Mouse (Mus musculus): ENCODE data around the gene Nr1i3. TPM values are rescaled to one million over a fixed set of nuclear protein-coding genes. Genes with fewer than 3 reads are reported as not detected.

Gene Nr1i3
- total RNA-seq, 2 experiments from 2014 or later: 0.20 to 0.25 TPM

DNA sequence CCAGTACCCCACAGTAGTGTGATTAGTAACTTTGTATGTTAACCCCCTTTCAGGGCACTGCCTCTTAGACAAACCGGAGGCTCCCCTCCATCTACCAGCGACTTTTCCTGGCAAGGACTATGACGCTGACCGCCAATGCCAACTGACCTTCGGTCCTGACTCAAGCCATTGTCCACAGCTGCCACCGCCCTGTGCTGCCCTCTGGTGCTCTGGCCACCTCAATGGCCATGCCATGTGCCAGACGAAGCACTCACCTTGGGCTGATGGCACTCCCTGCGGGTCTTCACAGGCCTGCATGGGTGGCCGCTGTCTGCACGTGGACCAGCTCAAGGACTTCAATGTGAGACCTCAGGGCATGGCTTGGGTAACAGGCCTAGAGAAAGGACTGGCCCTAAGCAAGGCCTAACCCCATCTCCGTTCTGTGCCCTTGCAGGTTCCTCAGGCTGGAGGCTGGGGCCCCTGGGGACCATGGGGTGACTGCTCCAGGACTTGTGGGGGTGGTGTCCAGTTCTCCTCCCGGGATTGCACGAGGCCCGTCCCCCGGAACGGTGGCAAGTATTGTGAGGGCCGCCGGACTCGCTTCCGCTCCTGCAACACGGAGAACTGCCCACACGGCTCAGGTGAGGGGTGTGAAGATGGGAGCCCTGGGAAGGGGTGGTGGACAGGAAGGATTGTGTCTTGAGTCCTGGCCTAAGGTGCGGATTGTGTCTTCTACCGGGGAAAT, 42.5 kb downstream of the Nr1i3 start:
- no peak for DNase-seq

DNA sequence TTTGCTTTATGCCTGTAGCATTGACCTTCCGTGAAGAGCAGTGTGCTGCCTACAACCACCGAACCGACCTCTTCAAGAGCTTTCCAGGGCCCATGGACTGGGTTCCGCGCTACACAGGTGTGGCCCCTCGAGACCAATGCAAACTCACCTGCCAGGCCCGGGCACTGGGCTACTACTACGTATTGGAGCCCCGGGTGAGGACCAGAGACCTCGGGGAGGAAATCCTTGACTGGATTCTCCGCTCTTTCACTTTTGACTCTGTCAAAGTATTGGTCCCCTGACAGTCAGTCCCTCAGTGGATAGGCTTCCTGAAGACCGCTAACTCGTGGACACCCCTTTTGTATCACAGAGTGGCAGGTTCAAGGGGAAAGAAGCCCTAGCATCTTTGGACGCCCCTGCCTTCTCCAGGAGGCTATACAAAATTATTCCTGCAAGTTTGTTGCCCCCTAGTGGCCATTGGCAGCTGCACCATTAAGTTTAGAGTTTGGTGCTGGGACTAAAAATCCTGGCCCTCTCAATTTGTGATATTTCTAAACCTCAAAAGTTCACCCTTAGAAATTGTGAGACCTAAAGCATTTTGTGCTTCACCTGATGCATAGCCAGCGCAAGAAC, 43.3 kb downstream of the Nr1i3 start:
- peak; percentile 52 to 53 for DNase-seq

DNA sequence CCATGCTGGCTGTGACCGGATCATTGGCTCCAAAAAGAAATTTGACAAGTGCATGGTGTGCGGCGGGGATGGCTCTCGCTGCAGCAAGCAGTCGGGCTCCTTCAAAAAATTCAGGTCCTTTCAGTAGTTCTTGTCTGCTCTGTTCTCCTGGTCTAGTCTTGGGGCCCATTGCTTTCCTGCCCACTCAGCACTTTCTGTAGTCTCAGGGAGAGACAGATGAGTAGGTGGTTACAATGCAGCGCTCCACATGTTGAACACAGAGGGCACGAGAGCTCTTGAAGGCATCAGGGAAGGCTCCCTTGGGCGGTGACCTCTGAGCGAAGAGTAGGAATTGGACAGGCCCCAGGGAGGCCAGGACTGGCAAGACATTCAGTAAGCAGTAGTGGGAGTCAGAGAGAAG, 44.0 kb downstream of the Nr1i3 start:
- DNase-seq: no peak

DNA sequence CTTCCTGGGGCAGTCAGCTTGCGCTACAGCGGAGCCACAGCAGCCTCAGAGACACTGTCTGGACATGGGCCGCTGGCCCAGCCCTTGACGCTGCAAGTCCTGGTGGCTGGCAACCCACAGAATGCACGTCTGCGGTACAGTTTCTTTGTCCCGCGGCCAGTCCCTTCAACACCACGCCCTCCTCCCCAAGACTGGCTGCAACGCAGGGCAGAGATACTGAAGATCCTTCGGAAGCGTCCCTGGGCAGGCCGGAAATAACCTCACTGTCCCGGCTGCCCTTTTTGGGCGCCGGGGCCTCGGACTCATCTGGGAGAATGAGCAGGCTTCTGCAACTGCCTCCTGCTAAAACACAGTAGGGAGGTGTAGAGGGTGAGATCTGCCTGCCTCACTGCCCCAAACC, 45.2 kb downstream of the Nr1i3 start:
- no peak for DNase-seq

DNA sequence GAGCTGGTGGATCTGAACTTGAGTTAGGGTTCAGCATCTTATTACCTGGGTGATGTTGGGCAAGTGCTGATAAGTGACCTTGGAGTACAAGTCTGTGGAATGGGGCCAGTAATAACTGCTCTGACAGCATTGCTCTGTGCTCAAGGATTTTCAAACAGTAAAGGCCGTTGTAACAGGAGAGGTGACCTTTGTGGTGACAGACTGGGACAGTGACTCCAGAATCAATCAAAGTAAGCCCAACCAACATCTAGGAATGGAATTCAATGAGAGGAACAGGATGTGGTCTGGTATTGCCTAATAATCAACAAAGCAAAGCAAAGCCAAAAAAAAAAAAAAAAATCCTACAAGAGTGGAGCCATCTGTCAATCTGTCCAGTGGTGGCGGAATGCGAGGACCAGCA, 46.5 kb downstream of the Nr1i3 start:
- no peak for DNase-seq

DNA sequence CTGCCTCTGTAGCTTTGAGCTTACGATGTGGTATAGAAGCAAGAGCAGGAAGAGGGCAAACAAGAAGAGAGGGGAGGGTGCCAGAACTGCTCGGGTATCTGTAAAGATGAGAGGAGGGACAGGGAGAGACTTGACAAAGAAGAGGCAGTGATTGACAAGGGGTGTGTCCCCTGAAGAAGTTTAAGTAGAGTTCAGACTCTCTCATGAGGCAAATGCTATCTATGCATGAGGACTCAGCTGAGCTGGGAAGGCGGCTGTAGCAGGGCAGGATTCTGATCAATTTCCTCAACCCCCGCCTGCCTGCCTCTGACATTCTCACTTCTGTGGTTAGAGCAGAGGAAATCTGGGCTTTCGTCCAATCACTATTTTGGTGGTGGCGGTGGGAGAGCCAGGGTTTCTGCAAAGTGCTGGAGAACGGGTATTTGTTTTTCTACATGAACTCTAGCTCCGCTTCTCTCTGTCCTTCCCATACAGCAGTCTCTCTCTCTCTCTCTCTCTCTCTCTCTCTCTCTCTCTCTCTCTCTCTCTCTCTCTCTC, 48.9 kb downstream of the Nr1i3 start:
- DNase-seq: peak; percentile 85 to 86

DNA sequence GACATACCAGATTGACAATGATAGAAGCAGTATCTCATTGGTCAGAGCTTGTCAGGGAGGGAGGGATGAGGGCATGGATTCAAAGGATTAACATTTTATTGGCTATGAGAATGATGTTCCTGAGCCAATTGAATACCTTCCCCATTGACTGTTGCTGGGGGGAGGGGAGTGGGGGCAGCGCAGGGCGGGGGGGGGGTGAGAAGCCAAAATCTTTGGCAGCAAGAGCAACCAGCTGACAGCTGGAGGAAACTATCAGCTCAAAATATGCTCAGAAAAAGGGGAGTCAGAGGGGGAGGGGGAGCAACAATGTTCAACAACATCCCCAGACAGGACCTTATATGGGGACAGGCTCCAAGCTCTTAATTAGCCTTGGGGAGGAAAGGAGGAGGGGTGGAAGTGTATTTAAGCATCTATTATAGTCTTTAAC, 49.4 kb downstream of the Nr1i3 start:
- no peak for DNase-seq

DNA sequence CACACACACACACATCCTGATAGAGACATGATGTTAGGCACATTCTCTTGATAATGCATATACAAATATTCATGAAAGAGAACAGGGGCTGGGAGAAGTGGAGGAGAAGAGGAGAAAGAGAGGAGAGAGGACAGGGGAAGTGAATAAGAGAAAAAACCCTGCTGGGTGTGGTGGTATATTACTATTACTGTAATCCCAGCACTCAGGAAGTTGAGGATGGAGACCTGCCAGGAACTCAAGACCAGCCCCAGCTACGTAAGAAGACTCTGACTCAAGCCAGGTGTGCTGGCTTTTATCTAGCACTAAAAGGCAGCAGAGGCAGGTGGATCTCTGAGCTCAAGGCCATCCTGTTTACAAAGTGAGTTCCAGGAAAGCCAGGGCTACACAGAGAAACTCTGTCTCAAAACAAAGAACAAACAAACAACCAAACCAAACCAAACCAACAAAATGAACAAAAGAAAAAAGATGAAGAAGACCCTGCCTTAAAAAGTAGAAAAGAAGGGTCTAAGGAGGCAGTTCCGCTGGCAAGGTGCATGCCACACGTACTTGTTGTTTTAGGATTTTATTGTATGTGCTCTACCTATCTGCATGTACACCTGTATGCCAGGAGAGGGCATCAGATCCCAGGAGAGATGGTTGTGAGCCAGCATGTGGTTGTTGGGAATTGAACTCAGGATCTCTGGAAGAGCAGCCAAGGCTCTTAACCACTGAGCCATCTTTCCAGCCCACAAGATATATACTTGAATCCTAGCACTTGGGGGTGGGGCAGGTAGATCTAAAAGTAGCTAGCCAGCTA, 50.1 kb downstream of the Nr1i3 start:
- no peak for DNase-seq

DNA sequence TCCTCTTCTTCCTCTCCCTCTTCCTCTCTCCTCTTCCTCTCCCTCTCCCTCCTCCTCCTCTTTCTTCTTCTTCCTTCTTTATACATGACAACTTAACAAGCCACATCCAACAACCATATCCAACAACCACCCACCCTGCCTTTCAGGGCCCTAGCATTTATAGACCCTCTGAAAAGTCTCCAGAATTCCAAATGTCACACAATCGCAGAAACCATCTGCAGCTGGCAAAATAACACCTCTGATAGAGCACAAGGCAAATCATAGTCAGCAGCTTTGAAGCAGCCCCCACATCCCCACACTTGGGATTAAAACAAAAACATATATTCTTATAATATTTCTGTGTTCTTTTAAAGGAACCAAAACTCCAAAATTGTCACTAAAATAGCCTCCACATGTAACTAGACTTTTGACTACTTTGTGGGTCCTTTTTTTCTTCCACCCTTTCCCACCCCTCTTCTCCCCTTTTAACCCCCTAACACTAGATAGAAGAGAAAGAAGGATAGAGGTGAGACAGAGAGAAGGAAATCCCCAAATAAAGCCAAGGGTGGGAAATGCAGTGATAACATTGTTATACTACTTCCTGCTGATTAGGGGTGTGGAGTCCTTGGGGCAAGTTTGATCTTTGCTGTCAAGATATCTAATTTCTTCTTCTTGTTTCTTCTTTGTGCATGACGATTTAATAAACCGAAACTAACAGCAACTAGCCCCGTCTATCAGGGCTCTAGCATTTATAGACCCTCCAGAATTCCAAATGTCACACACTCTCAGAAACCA, 52.4 kb downstream of the Nr1i3 start:
- no peak for DNase-seq

DNA sequence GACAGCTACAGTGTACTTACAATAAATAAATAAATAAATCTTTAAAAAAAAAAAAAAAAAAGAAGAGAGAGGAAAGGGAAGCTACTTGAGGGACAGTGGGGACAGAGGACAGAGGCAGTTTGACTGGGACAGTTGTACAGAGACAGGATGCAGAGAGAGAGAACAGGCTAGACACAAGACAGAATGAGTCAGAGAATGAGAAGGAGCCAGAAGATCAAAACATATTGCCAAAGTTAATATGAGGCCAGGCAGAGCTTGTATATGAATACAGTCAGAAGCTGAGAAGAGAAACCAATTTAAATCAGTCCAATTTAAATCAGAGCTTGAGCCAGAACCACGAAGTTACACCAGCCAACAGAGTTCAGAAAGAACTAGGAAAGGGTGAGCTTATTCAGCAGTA, 54.6 kb downstream of the Nr1i3 start:
- DNase-seq: no peak

DNA sequence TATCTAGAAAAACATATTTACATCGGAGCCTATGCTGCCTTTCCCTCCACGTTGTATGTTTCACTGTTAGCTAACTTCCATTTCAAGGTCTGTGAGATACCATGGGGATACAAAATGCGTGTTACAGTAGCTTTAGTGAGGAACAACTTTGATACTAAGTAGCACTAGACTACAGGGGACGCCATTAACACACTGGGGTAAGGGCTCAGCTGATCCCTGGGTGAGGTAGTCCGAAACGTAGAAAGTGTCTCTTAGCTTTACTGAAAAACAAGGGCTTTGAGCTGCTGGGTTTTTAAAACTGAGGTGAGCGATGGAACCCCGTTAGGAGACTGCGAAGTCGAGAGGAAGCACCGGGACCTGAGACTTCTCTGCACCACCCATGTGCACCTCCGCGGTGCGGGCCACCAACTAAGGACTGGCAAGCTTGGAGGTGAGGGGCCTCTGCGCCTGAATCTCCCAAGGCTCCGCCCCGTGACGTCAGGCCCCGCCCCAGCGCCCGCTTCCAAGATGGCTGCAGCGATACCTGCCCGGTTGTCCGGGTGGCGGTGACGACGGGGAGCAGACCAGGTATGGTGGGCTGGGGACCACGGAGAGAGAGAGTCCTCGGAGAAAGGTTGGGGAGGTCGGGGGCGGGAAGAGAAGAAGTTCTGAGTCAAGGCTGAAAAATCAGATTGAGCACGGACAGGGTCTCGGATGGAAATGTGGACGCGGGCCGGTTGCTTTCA, 56.2 kb downstream of the Nr1i3 start, which contains the start of gene B4galt3:
Gene B4galt3, plus strand, starts transcription at position 481 of the 725 bp plus-strand sequence.
- peak; percentile 95 to 96 for DNase-seq

Other genes starting within 250 kb of the Nr1i3 start
- 1 to 10 TPM; 4.5 to 4.6 TPM for gene Fcgr2b, start 237.4 kb upstream of the Nr1i3 start, total RNA-seq (2021)
- gene Fcgr4, start 195.1 kb upstream of the Nr1i3 start, total RNA-seq (2021): under 1 TPM in 1 of 2 experiments, not detected in 1; 0.30 TPM
- 10 to 100 TPM in 1 of 2 experiments, 1 to 10 TPM in 1; 9.7 to 10.4 TPM for gene Fcgr3, start 149.0 kb upstream of the Nr1i3 start, total RNA-seq (2021)
- 1 to 10 TPM in 1 of 2 experiments, under 1 TPM in 1; 0.92 to 1.8 TPM for gene Cfap126, start 100.1 kb upstream of the Nr1i3 start, total RNA-seq (2021)
- 100 to 1,000 TPM; 191 to 202 TPM for gene Sdhc, start 63.4 kb upstream of the Nr1i3 start, total RNA-seq (2021)
- gene Mpz, start 63.3 kb upstream of the Nr1i3 start, total RNA-seq (2021): not detected
- gene Pcp4l1, start 17.7 kb upstream of the Nr1i3 start, total RNA-seq (2021): 10 to 100 TPM; 39.4 to 42.3 TPM
- gene Tomm40l, start 8.5 kb downstream of the Nr1i3 start, total RNA-seq (2021): 10 to 100 TPM; 72.4 to 80.2 TPM
- 1 to 10 TPM in 1 of 2 experiments, not detected in 1; 1.2 TPM for gene Apoa2, start 11.1 kb downstream of the Nr1i3 start, total RNA-seq (2021)
- 10 to 100 TPM; 13.5 to 15.2 TPM for gene Fcer1g, start 20.4 kb downstream of the Nr1i3 start, total RNA-seq (2021)
- 10 to 100 TPM; 15.1 to 15.5 TPM for gene Adamts4, start 36.5 kb downstream of the Nr1i3 start, total RNA-seq (2021)
- 100 to 1,000 TPM; 275 to 286 TPM for gene Ndufs2, start 37.4 kb downstream of the Nr1i3 start, total RNA-seq (2021)
- gene B4galt3, start 56.4 kb downstream of the Nr1i3 start, total RNA-seq (2021): 10 to 100 TPM; 68.5 to 76.8 TPM
- gene Ppox, start 67.2 kb downstream of the Nr1i3 start, total RNA-seq (2021): 10 to 100 TPM; 28.0 to 31.4 TPM
- gene Usp21, start 74.0 kb downstream of the Nr1i3 start, total RNA-seq (2021): 10 to 100 TPM; 66.9 to 70.5 TPM
- 100 to 1,000 TPM; 101 to 112 TPM for gene Ufc1, start 81.1 kb downstream of the Nr1i3 start, total RNA-seq (2021)
- 10 to 100 TPM; 36.5 to 41.3 TPM for gene Dedd, start 115.2 kb downstream of the Nr1i3 start, total RNA-seq (2021)
- gene Nit1, start 131.7 kb downstream of the Nr1i3 start, total RNA-seq (2021): 10 to 100 TPM; 45.9 to 49.5 TPM
- gene Pfdn2, start 131.7 kb downstream of the Nr1i3 start, total RNA-seq (2021): 100 to 1,000 TPM; 160 to 166 TPM
- gene Klhdc9, start 146.8 kb downstream of the Nr1i3 start, total RNA-seq (2021): 1 to 10 TPM; 4.1 to 4.7 TPM
- 1 to 10 TPM; 3.6 to 4.7 TPM for gene Nectin4, start 156.1 kb downstream of the Nr1i3 start, total RNA-seq (2021)
- 1 to 10 TPM; 2.0 to 2.1 TPM for gene Arhgap30, start 175.0 kb downstream of the Nr1i3 start, total RNA-seq (2021)
- 100 to 1,000 TPM; 114 to 132 TPM for gene Usf1, start 197.3 kb downstream of the Nr1i3 start, total RNA-seq (2021)
- 1 to 10 TPM; 4.1 to 5.9 TPM for gene Tstd1, start 204.9 kb downstream of the Nr1i3 start, total RNA-seq (2021)
- 1 to 10 TPM; 5.0 to 6.6 TPM for gene F11r, start 223.6 kb downstream of the Nr1i3 start, total RNA-seq (2021)

Data from layer of hippocampus, postnatal 36 days (tissue).